Mouse (Mus musculus) layer of hippocampus, postnatal 14 days (tissue): ENCODE data around the gene Vmn1r31. TPM values are rescaled to one million over a fixed set of nuclear protein-coding genes. Genes with fewer than 3 reads are reported as not detected.

Experiments used
- DNase-seq, 2 experiments: peaks; one replicate each; pipeline ENCODE4 v3.0.0; 2021 to 2022; ENCODE audit warnings: low spot score in 2 of 2, mixed read lengths in 1 of 2
- long read RNA-seq, 2 experiments: library from polyadenylated mRNA; stranded (forward); transcript quantifications; one replicate each; pipeline ENCODE4 v2.0.0; 2021
- total RNA-seq, 2 experiments: library from RNA; stranded (reverse); gene quantifications; 2 replicates each; pipeline ENCODE4 v1.2.3; 2021

The Vmn1r31 gene
- not detected for total RNA-seq
- long read RNA-seq, experiment 1, result 0 reads
- long read RNA-seq, experiment 2, result 0 reads

GRCm38 (mm10) chr6:58475230-58475629 lies at the start of gene Vmn1r31:
Vmn1r31 (minus strand) TSS chr6:58475330.
- no peak for DNase-seq

GRCm38 (mm10) chr6:58443285-58443684 lies 31.8 kb downstream of the Vmn1r31 start, which contains the start of gene Vmn1r30:
Vmn1r30 (minus strand) TSS chr6:58443385.
- DNase-seq, result no peak

Other genes with a start within 250 kb of the Vmn1r31 start
- gene Vmn1r28, start 213.3 kb downstream of the Vmn1r31 start, total RNA-seq, result not detected
- gene Vmn1r29, start 173.8 kb downstream of the Vmn1r31 start, total RNA-seq, result not detected
- not detected for gene Vmn1r30, start 31.9 kb downstream of the Vmn1r31 start, total RNA-seq
- 10 to 100 TPM; 23.5 to 24.8 TPM for gene Abcg2, start 109.2 kb upstream of the Vmn1r31 start, total RNA-seq